Mouse (Mus musculus) lung, postnatal 4 days (tissue): Measurements from ENCODE around the gene Hdac7.

Experiments
- DNase-seq, 2 experiments: peaks; one replicate each; pipeline ENCODE4 v3.0.0; 2021

The Hdac7 gene

DNA sequence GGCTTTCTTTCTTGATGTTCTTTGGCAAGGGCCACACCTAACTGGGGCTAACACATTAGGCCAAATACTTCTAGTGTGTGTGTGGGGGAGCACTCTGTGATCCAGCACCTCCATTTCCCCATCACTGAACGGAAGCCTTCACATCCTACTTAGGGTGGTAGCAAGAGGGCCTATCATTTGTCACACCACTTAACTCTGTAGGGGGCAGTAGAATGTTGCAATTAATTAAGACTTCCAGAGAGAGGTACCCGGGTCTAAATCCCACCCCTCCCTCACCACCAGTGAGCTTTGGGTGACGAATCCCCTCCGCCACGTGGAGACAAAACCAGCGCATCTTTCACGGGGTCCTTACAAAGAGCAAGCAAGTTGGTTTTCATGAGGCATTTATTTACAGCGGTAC lies 9.8 kb upstream of the Hdac7 start:
- DNase-seq: no peak

- DNase-seq: no peak
These were observed 8.0 kb upstream of the Hdac7 start for GRCm38 (mm10) chr15:97852291-97852690.

DNA sequence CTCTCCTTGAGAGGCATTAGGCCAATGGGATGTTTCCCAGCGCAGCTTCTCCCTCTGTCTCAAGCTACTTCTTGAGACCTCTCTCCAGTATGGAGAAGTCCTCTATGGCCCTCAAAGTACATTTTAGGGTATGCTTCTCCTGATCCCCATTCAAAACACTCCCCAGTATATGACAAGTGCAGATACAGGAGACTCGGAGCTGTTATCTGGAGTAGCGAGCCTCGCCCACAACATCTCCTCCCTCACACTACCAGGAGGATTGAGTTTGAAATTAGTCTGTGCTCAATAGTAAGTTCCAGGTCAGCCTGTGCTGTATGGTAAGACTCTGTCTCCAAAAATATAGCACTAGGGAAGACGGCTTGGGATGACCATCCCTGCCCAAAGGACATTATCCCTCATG lies 6.7 kb upstream of the Hdac7 start:
- no peak for DNase-seq

DNA sequence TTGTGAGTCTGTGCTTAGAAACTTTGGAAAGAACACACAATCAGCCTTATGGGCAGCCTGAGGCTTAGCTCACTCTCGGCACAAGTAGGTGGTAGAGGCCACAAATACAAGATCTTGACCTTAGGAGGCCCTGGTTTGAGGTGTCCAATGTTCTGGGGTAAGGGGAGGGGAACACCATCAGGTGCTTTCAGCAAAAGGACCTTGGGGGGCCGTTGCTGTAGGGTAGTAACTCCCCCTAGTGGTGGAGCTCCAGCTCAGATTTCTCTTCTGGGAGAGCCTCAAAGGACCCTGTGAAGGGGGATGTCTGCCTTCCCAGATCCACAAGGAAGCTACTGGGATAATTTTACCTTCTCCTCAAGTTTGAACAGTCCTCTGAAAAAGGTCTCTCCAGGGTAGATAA lies 6.1 kb upstream of the Hdac7 start:
- DNase-seq: peak in 1 of 2 experiments; percentile 44

DNA sequence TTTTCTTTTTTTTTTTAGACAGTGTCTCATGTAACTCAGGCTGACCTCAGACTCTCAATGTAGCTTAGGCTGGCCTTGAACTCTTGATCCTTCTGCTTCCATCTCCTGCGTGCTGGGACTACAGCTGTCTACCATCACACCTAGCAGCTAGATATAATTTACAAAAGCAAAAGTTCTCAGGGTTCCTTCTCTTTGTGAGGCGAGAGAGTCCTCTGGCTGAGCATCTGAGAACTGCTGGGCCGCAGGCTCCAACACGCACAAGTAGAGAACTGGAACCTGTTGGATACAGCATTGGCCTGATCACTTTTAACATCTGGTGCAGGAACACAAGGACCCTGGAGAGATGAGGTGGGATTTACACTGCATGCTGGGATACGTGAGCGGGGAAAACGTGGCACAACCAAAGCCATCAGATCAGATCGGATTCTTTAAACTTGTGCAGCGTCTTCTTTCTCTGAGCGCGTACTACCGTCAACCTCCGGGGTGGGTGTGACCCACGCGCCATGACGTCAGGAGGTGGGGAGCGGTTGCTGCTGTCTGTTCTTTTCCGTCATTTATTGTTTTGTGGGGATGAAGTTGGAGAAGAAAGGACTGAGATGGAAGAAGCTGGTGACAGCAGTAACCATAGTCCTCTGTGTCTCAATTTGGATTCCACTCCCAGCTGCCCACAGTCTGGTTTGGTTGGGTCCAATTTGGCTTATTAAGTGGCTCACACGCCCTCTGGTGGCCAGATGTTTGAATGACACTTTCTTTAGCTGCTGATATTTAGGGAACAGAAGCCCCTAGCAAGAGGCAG lies 5.0 kb upstream of the Hdac7 start:
- peak; percentile 78 to 91 for DNase-seq

- DNase-seq: no peak
These were observed 3.6 kb upstream of the Hdac7 start for GRCm38 (mm10) chr15:97847866-97848265.

DNA sequence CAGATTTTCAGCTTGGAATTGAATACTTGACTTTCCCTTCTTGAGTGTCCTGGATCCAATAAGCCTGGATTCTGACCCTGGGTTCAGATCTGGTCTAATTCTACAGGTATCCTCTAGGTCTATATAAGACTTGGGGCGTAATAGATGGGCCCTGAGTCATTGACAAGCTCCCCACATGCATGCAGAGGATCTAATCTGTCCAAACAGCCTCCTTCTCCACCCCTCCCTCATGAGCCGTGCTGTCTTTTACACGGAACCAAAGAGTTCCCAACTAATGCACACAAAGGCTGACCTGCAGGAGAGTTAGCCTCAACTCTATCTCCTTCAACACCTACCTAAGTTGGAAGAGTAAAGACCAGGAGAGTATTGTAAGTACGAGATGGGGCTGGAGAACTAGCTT lies 3.0 kb upstream of the Hdac7 start:
- DNase-seq: no peak

GRCm38 (mm10) chr15:97846121-97846882 lies 2.0 kb upstream of the Hdac7 start:
- no peak for DNase-seq

GRCm38 (mm10) chr15:97843247-97843651 lies 1.1 kb downstream of the Hdac7 start:
- no peak for DNase-seq

DNA sequence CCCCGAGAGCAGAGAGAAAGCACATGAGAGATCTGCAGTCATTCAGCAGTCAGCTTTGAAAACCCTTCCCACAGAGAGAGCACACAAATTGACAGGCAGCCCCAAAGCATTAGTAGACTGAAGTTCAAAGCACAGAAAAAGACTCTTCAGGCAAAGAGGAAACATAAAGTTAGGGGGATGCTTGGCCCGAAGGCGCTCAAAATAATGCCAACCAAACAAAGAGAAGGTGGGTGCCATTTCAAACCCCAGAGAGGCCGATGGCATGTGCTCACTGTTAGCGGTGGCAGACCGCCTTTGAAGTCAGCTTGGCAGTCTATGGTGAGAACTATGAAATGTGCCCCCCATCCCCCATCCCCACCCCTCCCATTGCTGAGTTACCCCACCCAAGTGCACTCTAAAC lies 2.2 kb downstream of the Hdac7 start:
- no peak for DNase-seq

DNA sequence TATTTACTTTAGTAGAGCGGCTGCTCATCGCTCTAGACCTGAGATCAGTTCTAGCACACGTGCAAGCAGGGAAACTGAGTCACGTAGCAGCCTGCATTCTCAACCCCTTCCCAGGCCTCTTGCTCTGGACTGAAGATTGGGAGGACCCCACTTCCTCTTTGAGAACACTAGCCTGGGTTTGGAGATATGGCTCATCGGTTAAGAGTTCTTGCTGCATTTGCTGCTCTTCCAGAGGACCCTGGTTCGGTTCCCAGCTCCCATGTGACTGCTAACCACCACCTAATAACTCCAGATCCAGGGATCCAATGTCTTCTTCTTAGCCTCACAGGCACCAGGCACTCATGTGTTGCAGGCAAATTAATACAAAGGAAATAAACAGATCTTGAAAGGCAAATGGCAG lies 2.9 kb downstream of the Hdac7 start:
- DNase-seq: no peak

DNA sequence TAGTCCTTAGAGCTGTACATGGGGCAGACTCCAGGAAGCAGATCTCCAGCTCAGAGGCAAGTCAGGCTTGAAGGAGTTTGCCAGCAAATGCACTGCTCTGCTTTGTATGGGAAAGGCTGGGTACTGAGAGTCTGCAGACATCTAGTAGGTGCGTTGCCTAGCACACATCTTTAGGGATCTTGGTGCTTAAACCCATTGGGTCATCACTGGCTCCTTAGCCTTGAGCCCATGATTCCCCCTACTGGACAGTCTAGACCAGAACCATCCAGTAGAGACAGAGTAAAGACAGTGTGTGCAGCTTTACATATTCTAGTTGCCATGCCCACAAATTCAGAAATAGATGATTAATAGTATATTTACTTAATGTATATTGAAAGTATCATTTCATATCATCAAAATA lies 3.5 kb downstream of the Hdac7 start:
- DNase-seq: peak in 1 of 2 experiments; percentile 19

DNA sequence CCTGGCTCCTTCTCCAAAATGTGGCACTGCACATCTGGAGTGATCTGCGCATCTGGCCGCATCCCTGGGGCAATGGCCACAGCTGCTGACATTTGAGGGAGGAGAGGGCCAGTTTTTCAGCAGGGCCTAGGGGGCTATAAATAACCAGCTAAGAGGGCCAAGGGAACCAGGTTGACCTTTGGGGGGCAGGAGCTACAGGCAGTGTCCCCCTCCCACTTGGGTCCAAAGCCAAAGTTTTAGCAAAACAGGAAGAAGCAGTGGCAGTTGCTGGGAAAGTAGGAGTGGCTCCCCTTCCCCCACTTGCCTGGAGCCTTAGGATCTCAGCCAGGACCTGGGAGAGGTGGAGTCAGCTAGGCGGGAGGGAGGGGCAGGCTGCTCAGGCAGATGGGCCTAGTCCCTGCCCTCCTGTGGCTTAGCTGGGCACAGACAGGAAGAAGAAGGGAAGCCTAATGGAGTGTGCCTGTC lies 4.3 kb downstream of the Hdac7 start:
- peak; percentile 87 to 93 for DNase-seq

- DNase-seq: peak in 1 of 2 experiments; percentile 25
These were observed 4.8 kb downstream of the Hdac7 start for GRCm38 (mm10) chr15:97839473-97839872.

GRCm38 (mm10) chr15:97839012-97839411 lies 5.3 kb downstream of the Hdac7 start:
- DNase-seq: no peak

DNA sequence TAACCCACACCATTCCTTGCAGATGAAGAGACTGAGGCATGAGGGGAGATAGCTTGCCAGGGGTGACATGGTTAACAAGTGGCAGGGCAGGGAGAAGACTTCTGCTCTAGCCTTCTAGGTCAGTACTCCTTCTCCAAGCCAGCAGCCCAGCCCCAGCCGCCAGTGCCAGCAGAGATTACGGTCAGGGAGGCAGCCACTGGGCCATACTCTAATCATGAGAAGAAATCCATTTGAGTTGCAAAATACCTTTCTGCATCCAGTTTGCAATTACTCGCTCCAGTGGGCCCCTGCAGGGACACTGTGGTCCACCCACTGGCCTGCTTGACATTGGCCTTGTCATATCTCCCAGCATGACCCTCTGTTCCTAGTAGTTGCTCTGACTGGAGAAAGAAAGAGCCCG lies 5.9 kb downstream of the Hdac7 start:
- peak in 1 of 2 experiments; percentile 40 for DNase-seq

DNA sequence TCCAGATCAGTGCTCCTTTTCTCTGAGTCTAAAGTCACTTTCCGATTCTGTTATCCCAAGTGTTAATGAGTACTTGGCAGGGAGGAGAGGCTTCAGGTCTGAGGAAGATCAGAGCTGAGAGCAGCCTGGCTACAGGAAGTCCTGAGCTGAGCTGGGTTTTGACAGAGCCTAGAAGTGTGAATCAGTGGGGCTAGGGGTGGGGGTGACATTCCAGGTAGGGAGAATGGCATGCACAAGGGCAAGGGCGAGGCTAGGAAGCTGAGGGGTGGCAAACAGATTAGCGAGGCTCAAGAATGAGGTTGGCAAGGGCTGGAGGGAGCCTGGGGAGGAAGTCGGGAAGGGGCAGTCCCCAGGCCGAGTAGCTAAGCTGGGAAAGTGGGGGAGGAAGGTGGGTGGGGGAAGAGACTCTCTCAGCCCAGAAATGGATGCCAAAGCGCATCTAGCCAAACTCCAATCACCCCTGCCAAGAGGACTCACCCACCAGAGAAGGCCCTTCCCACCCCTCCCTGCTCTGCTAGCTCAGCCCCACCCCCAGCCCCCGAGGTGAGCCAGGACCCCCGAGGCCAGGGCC lies 6.7 kb downstream of the Hdac7 start:
- peak; percentile 79 to 91 for DNase-seq

GRCm38 (mm10) chr15:97836894-97837247 lies 7.4 kb downstream of the Hdac7 start:
- peak in 1 of 2 experiments; percentile 33 for DNase-seq

DNA sequence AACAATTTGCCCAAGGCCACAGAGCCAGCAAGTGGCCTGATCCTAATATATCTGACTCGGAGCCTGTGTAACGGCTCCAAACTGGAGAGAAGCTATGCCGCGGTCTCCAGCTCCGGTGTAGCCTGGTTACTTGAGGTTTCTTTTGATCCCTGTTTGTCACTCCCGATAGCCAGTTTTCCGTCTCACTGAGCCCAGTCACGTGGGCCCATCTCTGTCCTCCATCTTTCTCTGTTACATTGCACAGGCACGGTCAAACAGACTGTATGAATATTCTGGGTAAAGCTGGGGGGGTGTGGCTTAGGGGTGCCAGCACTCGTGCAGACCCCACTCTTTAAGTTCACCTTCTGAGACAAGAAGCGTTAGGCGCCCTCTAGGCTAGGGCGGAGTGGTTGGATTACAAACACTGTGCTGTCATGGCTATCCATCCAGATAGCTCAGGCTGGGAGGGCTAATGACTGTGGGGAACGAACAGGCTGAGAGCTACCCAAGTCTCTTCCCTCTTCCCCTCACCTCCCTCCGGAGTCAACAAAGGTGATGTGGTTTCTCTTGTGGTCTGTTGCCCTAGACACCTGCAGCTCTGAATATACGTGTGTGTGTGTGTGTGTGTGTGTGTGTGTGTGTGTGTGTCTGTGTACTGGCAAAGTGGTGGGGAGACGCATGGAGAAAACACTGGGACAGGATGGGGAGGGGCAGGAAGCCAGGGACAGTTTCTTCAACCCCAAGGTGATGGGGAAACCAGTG lies 8.0 kb downstream of the Hdac7 start:
- DNase-seq: peak in 1 of 2 experiments; percentile 18

GRCm38 (mm10) chr15:97832764-97833479 lies 11.4 kb downstream of the Hdac7 start:
- peak in 1 of 2 experiments; percentile 13 for DNase-seq

DNA sequence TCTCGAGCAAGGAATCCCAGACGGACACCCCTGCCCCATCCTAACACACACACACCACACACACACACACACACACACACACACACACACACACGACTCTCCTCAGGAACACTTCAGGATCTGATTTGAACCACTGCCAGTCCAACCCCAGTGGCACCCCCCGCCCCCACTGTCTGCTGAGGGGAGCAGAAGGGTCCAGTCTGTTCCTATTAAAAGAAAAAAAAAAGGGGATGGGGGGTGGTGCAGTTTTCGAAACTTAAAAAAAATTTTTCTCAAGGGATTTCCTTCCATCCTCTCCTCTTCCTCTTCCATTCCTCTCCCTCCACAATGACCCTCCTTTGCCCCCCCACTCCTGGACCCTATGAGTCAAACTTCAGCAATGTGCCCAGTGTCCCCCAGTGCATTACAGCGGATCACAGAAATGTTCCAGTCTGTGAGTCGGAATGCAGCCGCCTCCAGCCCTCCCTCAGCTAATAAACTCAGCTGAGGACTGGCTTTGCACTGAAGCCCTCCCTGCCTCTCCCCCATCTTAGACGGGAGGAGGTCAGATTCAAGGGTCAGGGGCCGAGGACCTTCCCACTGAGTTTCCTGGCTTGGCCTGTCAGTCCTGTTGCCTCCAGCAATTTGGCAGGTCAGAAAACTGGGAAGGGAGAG lies 12.2 kb downstream of the Hdac7 start:
- peak; percentile 69 to 83 for DNase-seq
